Mouse (Mus musculus) lung, postnatal 0 days (tissue): ENCODE results near the gene C1ql1.

Experiments used
- CTCF ChIP-seq: IDR thresholded peaks from 2 replicates; pipeline ENCODE4 v1.5.1; 2016; ENCODE audit warnings: antibody characterized with exemption, mild to moderate bottlenecking
- EP300 ChIP-seq: IDR thresholded peaks from 2 replicates; pipeline ENCODE4 v1.6.1; 2016; ENCODE audit warnings: antibody characterized with exemption, mild to moderate bottlenecking, control low read depth

DNA sequence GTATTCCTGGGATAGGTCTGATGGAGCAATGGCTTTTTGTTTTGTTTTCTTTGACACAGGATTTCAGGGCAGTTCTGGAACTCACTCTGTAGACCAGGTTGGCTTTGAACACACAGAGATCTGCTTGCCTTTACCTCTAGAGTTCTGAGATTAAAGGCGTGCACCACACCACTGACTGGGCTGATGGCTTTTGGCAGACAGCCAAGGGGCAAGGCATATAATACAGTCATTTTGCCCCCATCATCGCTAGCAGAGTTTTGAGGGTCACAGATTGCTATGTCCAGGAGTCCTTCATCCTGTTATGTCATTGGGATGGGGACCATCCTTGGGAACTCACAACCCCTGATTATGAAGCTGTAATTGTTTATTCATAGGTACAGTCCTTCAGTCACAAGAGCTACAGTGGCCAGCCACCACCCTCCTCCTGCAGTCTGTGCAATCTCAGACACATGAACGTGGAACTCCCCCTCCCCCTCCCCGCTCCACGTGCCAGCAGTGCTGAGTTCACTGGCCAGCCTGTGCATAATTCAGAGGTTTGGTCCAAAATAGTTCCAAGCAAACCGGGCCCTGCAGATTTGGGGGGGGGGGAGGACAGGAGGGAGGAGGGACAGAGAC lies 31.7 kb upstream of the C1ql1 start:
- TF ChIP-seq CTCF: no peak
- no peak for TF ChIP-seq EP300
